Mouse (Mus musculus): ENCODE data around the gene Gm4181.
"Not testable (repeated sequence)": the region's sequence is repeated elsewhere in the genome, so short reads cannot be mapped to it uniquely, and the experiment has no call there.

The Gm4181 gene

DNA sequence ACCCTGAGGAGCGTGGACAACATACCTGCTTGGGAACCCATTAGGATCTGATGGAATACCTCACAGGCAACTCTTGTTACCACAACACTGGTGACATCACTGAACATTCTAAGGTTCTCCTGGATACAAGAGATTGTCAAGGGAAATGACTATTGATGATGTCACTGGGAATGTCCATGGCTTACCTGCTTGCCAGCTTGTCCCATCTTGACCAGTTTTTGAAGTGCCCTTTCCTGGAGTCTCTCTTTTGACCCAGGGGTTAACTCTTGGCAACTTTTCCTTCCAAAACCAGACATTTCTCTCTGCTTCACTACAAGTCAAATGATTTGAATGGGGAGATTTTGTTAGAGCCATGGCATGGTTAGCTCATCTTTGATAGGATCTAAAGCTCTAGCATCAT is at the start of gene Gm4181:
Gene Gm4181 (minus strand): TSS at position 101 of the 400 bp plus-strand sequence.
- in situ Hi-C loops (cut with MboI; ENCODE audit: low sequenced_read_pairs) = not testable (repeated sequence)

DNA sequence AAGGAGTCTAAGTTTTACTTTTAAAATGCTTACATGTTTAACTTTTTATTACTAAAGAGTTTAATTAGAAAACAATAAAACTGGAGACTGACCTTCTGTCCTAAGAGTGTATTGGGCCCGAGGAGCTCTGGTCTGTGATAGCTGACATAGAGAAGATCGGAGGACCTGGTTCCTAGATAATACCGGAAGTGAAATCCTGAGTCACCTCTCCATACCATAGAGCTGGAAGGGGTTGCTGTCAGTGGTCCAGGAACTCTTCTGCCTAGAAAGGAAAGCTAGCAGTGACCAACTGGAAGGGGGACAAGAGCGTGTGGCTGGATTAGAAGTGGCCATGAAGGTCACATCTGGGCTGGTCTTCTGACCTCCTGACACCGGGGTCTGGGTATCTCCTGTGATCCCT is 41.8 kb upstream of the Gm4181 start:
- in situ Hi-C loops (cut with MboI; ENCODE audit: low sequenced_read_pairs) = no loop called here

DNA sequence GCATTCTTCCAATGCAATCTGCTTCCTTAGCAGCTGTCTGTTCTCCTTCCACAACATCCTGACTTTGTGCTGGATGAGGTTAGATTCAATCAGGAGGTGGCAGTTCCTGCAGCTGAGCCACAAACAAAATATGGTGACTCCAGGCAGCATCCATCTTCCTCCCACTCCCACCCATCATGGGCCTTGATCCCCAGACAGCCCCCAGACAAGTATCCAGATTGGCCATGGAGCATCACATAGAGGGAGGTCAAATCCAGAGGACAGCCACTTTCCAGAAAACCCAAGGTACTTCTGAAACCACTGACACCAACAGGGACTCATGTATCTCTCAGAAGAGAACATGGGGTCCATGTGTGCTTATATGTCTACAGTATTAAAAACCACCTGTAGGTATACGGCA is 3.0 kb downstream of the Gm4181 start:
- in situ Hi-C loops (cut with MboI; ENCODE audit: low sequenced_read_pairs) = not testable (repeated sequence)

DNA sequence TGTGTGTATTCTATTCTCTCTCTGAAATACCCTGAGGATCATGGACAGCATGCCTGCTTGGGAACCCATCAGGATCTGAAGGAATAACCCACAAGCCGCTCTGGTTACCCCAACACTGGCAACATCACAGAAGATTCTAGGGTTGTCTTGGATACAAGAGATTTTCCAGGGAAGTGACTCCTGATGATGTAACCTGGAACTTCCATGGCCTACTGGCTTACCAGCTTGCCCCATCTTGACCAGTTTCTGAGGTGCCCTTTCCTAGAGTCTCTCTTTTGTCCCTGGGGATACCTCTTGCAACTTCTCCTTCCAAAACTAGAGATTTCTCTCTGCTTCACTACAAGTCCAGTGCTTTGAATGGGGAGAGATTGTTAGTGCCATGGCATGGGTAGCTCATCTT is 24.3 kb downstream of the Gm4181 start, which contains the start of gene Gm17078:
Gene Gm17078 (minus strand): TSS at position 101 of the 400 bp plus-strand sequence.
- in situ Hi-C loops (cut with MboI; ENCODE audit: low sequenced_read_pairs) = no loop called here

DNA sequence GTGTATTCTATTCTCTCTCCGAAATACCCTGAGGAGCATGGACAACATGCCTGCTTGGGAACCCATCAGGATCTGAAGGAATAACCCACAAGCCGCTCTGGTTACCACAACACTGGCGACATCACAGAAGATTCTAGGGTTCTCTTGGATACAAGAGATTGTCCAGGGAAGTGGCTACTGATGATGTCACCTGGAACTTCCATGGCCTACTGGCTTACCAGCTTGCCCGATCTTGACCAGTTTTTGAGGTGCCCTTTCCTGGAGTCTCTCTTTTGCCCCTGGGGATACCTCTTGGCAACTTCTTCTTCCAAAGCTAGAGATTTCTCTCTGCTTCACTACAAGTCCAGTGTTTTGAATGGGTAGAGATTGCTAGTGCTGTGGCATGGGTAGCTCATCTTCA is 43.4 kb downstream of the Gm4181 start, which contains the start of gene Gm17174:
Gene Gm17174 (minus strand): TSS at position 101 of the 400 bp plus-strand sequence.
- in situ Hi-C loops (cut with MboI; ENCODE audit: low sequenced_read_pairs) = not testable (repeated sequence)
